Mouse (Mus musculus): ENCODE data around the gene Atp6v0b. TPM values are rescaled to one million over a fixed set of nuclear protein-coding genes. Genes with fewer than 3 reads are reported as not detected.

Atp6v0b gene
- 139 and 150 TPM in 2 replicates for polyA plus RNA-seq (2014; fragmentation: Nextera tagmentation; extraction: Ambion mirVana)

- peaks cover 8% of the 10 kb centered on the region for H3K4me1 ChIP-seq (ENCODE audit: insufficient read depth)
- H3K27me3 ChIP-seq (ENCODE audit: insufficient read depth, low read length): no peaks in the 10 kb centered on the region
- peak; percentile 95 for DNase-seq
- peak within 1 kb of the TSS; percentile 95 for H3K4me3 ChIP-seq (ENCODE audit: low read depth, low read length)
- under 1% methylated on average over 37 of the region's 37 CpGs for WGBS
- peaks cover 26% of the 10 kb centered on the region for H3K36me3 ChIP-seq (ENCODE audit: insufficient read depth)
- peak within 1 kb of the TSS; percentile 77 for H3K9ac ChIP-seq
- H3K4me2 ChIP-seq: peak within 1 kb of the TSS; percentile 97
- ATAC-seq (ENCODE audit: insufficient read depth): peak; percentile 85
- no peaks in the 10 kb centered on the region for H3K9me3 ChIP-seq (ENCODE audit: low read depth, low read length)
- 0 out of 2 replicates have a peak within 1 kb of the TSS, but pooled peaks have one; percentile 30 for H3K27ac ChIP-seq (ENCODE audit: low read depth)
- no peak for TF ChIP-seq CTCF (IDR thresholded peaks at IDR 0.05; ENCODE audit: low read depth)
Measured at GRCm38 (mm10) chr4:117887133-117887532, at the start of gene Atp6v0b. Gene Atp6v0b (minus strand): TSS chr4:117887333.

GRCm38 (mm10) chr4:117934081-117934480 is 46.9 kb upstream of the Atp6v0b start:
- DNase-seq: no peak
- H3K27me3 ChIP-seq (ENCODE audit: insufficient read depth, low read length): 0 out of 2 replicates have a peak, but pooled peaks cover 6% of the 10 kb centered on the region
- TF ChIP-seq CTCF (IDR thresholded peaks at IDR 0.05; ENCODE audit: low read depth): no peak
- no peak overlapping the region for H3K27ac ChIP-seq (ENCODE audit: low read depth)
- peaks cover 5% of the 10 kb centered on the region; the same call in 1 of the 2 replicates for H3K36me3 ChIP-seq (ENCODE audit: insufficient read depth)
- 83% methylated on average over 4 of the region's 4 CpGs for WGBS
- no peaks in the 10 kb centered on the region for H3K9me3 ChIP-seq (ENCODE audit: low read depth, low read length)
- ATAC-seq (ENCODE audit: insufficient read depth): no peak
- H3K4me3 ChIP-seq (ENCODE audit: low read depth, low read length): no peak overlapping the region
- no peaks in the 10 kb centered on the region for H3K4me1 ChIP-seq (ENCODE audit: insufficient read depth)
- no peak overlapping the region for H3K4me2 ChIP-seq
- no peak overlapping the region for H3K9ac ChIP-seq

DNA sequence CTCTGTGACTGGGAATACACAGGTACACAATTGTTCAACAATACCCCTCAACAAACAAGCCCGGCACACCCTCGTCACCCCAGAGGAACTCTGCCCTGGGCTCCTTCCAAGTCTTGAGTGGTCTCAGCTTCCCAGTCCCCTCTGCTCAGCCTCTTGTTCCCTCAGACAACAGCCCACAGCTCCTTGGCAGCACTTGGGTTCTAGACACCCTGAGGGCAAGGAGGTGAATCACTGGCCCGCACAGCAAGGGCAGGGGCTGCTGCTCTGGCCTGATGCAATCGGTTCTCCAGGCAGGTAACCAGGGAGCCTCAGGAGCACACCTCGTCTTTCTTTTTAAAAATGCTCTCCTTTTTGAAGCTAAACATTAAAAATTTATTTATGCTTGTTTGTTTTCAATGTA is 46.1 kb upstream of the Atp6v0b start:
- ATAC-seq (ENCODE audit: insufficient read depth) (no peak), DNase-seq (no peak)
- no peak overlapping the region for H3K9ac ChIP-seq
- no peaks in the 10 kb centered on the region for H3K4me1 ChIP-seq (ENCODE audit: insufficient read depth)
- 75% methylated on average over 5 of the region's 5 CpGs for WGBS
- no peak overlapping the region for H3K4me2 ChIP-seq
- no peak overlapping the region for H3K27ac ChIP-seq (ENCODE audit: low read depth)
- H3K36me3 ChIP-seq (ENCODE audit: insufficient read depth): peaks cover 3% of the 10 kb centered on the region; the same call in 1 of the 2 replicates
- TF ChIP-seq CTCF (IDR thresholded peaks at IDR 0.05; ENCODE audit: low read depth): no peak
- H3K9me3 ChIP-seq (ENCODE audit: low read depth, low read length): no peaks in the 10 kb centered on the region
- H3K27me3 ChIP-seq (ENCODE audit: insufficient read depth, low read length): peaks cover 7% of the 10 kb centered on the region; the same call in 1 of the 2 replicates
- no peak overlapping the region for H3K4me3 ChIP-seq (ENCODE audit: low read depth, low read length)

GRCm38 (mm10) chr4:117929391-117929881 is 42.3 kb upstream of the Atp6v0b start, which contains the start of gene Artn:
Gene Artn (minus strand): TSS chr4:117929763.
- Histone ChIP-seq H3K9ac (peak within 1 kb of the TSS; percentile 54), H3K4me3 (ENCODE audit: low read depth, low read length) (peak within 1 kb of the TSS; percentile 40), H3K36me3 (ENCODE audit: insufficient read depth) (peaks cover 3% of the 10 kb centered on the region; the same call in 1 of the 2 replicates), H3K4me2 (peak within 1 kb of the TSS; percentile 92), H3K9me3 (ENCODE audit: low read depth, low read length) (no peaks in the 10 kb centered on the region), H3K27me3 (ENCODE audit: insufficient read depth, low read length) (peaks cover 35% of the 10 kb centered on the region), H3K27ac (ENCODE audit: low read depth) (peak within 1 kb of the TSS; percentile 19), H3K4me1 (ENCODE audit: insufficient read depth) (peaks cover 11% of the 10 kb centered on the region)
- ATAC-seq (ENCODE audit: insufficient read depth) (peak; percentile 45), DNase-seq (peak; percentile 69)
- under 1% methylated on average over 33 of the region's 33 CpGs for WGBS
- TF ChIP-seq CTCF (IDR thresholded peaks at IDR 0.05; ENCODE audit: low read depth): no peak

DNA sequence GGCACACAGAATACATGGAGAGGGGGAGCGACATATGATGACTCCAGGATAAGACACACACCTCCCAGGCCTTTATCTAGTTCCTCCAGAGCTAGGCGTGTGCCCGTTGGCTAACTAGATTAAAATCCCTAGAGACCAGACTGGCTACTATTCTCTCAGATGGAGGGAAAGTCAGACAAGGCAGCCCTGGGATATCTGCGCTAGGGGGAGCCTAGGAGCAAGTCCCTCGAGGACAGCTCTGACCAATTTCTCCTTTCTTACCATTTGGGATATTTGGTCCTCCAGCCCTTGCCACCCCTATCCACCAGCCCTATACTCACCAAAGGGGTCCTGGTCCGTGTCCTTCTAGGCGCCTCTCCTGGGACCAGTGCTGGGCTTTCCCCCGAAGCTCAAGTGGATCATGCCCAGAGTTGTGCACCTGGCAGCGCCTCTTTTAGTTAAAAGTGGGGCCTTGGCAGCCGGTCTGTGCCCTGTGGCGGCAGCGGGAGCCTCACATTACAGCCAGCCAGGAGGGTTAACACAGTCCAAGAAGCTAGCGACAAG is 41.6 kb upstream of the Atp6v0b start:
- Histone ChIP-seq H3K36me3 (ENCODE audit: insufficient read depth) (peaks cover 3% of the 10 kb centered on the region; the same call in 1 of the 2 replicates), H3K4me3 (ENCODE audit: low read depth, low read length) (peak overlapping the region; percentile 40), H3K4me1 (ENCODE audit: insufficient read depth) (peaks cover 11% of the 10 kb centered on the region), H3K27me3 (ENCODE audit: insufficient read depth, low read length) (peaks cover 35% of the 10 kb centered on the region), H3K9me3 (ENCODE audit: low read depth, low read length) (no peaks in the 10 kb centered on the region), H3K27ac (ENCODE audit: low read depth) (peak overlapping the region; percentile 19; the same call in 1 of the 2 replicates), H3K4me2 (peak overlapping the region; percentile 92), H3K9ac (peak overlapping the region; percentile 54)
- TF ChIP-seq CTCF (IDR thresholded peaks at IDR 0.05; ENCODE audit: low read depth): peak; percentile 74
- peak; percentile 42 for ATAC-seq (ENCODE audit: insufficient read depth)
- DNase-seq: peak; percentile 87
- 3% methylated on average over 13 of the region's 13 CpGs for WGBS

DNA sequence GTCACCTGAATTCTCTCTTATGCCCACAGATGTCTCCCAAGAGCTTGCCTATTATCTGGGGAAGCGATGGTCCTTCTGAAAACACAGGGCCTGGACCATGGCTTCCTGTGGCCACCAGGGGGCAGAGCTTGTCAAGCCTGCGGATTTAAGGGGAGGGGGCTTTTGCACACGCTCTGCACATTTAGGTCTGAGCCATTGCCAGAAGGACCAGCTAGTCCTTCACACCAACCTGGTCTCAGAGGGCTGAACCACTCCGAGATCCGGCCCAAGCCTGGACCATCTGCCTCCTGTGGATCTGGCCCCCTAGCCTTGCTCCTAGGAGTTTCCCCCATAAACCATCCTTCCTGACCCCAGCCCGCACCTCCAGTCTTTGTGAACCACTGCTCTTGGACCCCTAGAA is 41.1 kb upstream of the Atp6v0b start:
- DNase-seq (peak; percentile 75), ATAC-seq (ENCODE audit: insufficient read depth) (no peak)
- Histone ChIP-seq H3K27ac (ENCODE audit: low read depth) (no peak overlapping the region), H3K9ac (no peak overlapping the region), H3K27me3 (ENCODE audit: insufficient read depth, low read length) (peaks cover 35% of the 10 kb centered on the region), H3K9me3 (ENCODE audit: low read depth, low read length) (no peaks in the 10 kb centered on the region), H3K4me2 (peak overlapping the region; percentile 92), H3K4me1 (ENCODE audit: insufficient read depth) (peaks cover 11% of the 10 kb centered on the region), H3K4me3 (ENCODE audit: low read depth, low read length) (0 out of 2 replicates have a peak overlapping the region, but pooled peaks have one; percentile 40), H3K36me3 (ENCODE audit: insufficient read depth) (peaks cover 3% of the 10 kb centered on the region; the same call in 1 of the 2 replicates)
- TF ChIP-seq CTCF (IDR thresholded peaks at IDR 0.05; ENCODE audit: low read depth): peak; percentile 92
- WGBS: 20% methylated on average over 6 of the region's 6 CpGs

Data from lung, embryonic 14.5 days (tissue).